Mouse (Mus musculus) stomach, postnatal 0 days (tissue): Measurements from ENCODE around the gene Nipsnap1. TPM values are rescaled to one million over a fixed set of nuclear protein-coding genes. Genes with fewer than 3 reads are reported as not detected.

Experiments used
- ATAC-seq: fragments of 200-750 bp; cut with Nextera tagmentation; 2 replicates; pipeline ENCODE4 v1.8.0; 2017; ENCODE audit not compliant: low FRiP score, low TSS enrichment
- DNase-seq: peaks from one replicate; pipeline ENCODE4 v3.0.0-alpha.2; 2016; ENCODE audit warnings: low spot score
- H3K27ac ChIP-seq: fragments of 300-500 bp; sonication (generic); replicated peaks from 2 replicates; pipeline ENCODE4 v1.5.1; 2014; ENCODE audit warnings: mild to moderate bottlenecking, control low read depth
- H3K27me3 ChIP-seq: fragments of 300-500 bp; sonication (generic); 2 replicates; pipeline ENCODE4 v1.6.1; 2014; ENCODE audit warnings: low read length; ENCODE audit not compliant: control insufficient read depth, insufficient read depth
- H3K36me3 ChIP-seq: fragments of 300-500 bp; sonication (generic); 2 replicates; pipeline ENCODE4 v1.6.1; 2014; ENCODE audit warnings: low read length, mixed read lengths; ENCODE audit not compliant: control insufficient read depth, insufficient read depth
- H3K4me1 ChIP-seq: fragments of 300-500 bp; sonication (generic); replicated peaks from 2 replicates; pipeline ENCODE4 v1.6.1; 2014; ENCODE audit warnings: antibody characterized with exemption; ENCODE audit not compliant: control insufficient read depth, insufficient read depth
- H3K4me2 ChIP-seq: fragments of 300-500 bp; sonication (generic); replicated peaks from 2 replicates; pipeline ENCODE4 v1.6.1; 2014; ENCODE audit warnings: low read depth, mild to moderate bottlenecking, control low read depth, moderate library complexity
- H3K4me3 ChIP-seq: fragments of 300-500 bp; sonication (generic); 2 replicates; pipeline ENCODE4 v1.5.1; 2014; ENCODE audit warnings: low read depth, low read length, control low read depth
- H3K9ac ChIP-seq: fragments of 300-500 bp; sonication (generic); 2 replicates; pipeline ENCODE4 v1.6.1; 2014; ENCODE audit warnings: mild to moderate bottlenecking, low read length, control low read depth, mixed read lengths
- H3K9me3 ChIP-seq: fragments of 300-500 bp; sonication (generic); 2 replicates; pipeline ENCODE4 v1.6.1; 2016; ENCODE audit warnings: low read length; ENCODE audit not compliant: control insufficient read depth
- CTCF ChIP-seq: IDR thresholded peaks from 2 replicates; pipeline ENCODE4 v1.5.1; 2016; ENCODE audit warnings: antibody characterized with exemption, low read depth, mild to moderate bottlenecking, moderate library complexity
- EP300 ChIP-seq: optimal IDR thresholded peaks from 2 replicates; pipeline ENCODE3; 2016; ENCODE audit warnings: antibody characterized with exemption
- WGBS: fragments of 180-500 bp; shearing (Covaris S2); extraction: QIAGEN DNeasy Blood & Tissue Kit; methylation state at CpG from one replicate; pipeline ENCODE4 v1.1.7; 2014; 5-methylcytosine and 5-hydroxymethylcytosine counted together
- polyA plus RNA-seq: library from polyadenylated mRNA; unstranded; fragments of >200 nt; fragmentation: Nextera tagmentation; extraction: Ambion mirVana; gene quantifications from 2 replicates; pipeline ENCODE4 v1.2.1, GENCODE M21; 2015

Nipsnap1 gene
- polyA plus RNA-seq, 1 experiment from 2014 or later = 28.2 TPM

DNA sequence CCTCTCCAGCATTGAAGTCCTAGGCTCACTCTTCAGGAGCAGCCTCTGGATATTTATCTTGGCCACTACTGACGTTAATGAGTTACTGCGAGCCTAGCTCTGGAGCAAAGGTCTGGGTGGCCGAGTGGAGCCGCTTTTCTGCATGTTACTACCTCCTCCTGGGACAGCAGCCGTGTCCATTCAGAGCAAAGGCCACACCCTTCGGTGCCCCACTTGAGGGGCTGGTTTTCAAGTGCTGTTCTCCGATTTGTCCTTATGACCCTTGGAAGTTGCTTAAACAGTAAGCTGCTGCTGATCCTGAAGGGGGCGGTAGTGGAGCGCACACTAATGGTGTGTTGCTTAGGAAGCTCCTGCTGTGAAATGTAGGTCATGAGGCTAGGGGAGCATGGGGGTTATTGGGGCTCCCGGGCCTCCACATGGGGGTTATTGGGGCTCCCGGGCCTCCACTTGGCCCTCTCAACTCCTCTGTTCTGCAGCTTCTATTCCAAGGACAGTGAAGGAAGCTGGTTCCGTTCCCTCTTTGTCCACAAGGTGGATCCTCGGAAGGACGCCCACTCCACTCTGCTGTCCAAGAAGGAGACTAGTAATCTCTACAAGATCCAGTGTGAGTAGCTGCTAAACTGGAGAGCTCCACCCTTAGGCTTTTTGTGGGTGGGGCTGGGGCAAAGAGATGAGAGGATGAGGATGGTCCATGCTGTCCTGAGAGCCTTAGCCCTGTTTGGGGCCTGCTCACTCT lies 9.3 kb downstream of the Nipsnap1 start:
- peak overlapping the region; percentile 5; the same call in 1 of the 2 replicates for H3K27ac ChIP-seq
- ATAC-seq = peak; percentile 93
- H3K4me3 ChIP-seq = no peak overlapping the region

DNA sequence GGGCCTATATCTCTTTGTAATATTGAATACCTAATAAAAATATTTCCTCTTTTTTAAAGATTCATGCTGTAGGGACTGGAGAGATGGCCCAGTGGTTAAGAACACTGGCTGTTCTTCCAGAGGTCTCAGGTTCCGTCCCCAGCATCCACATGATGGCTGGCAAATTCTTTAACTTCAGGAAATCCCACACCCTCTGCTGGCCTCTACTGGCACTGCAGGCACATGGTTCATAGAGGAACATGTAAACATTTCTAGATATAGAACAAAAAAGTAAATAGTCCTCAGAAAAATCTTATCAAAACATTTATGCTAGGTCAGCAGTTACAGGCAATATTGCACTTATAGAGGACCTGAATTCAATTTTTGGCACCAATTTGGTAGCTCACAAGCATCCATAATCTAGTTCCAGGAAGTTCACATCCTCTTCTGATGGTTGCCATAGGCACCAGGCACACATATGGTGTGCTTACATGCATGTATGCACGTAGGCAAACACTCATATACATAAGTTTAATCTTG lies 11.7 kb downstream of the Nipsnap1 start:
- TF ChIP-seq CTCF = peak; percentile 74
- no peak for TF ChIP-seq EP300
- Histone ChIP-seq H3K27ac (no peak overlapping the region), H3K27me3 (no peaks in the 10 kb centered on the region), H3K9ac (no peak overlapping the region), H3K4me1 (no peaks in the 10 kb centered on the region), H3K36me3 (no peaks in the 10 kb centered on the region), H3K4me2 (no peak overlapping the region), H3K9me3 (no peaks in the 10 kb centered on the region), H3K4me3 (no peak overlapping the region)
- DNase-seq (peak; percentile 66), ATAC-seq (no peak)
- WGBS = 66% methylated on average over 2 of the region's 2 CpGs

More for the DNA sequence above, 9.3 kb downstream of the Nipsnap1 start:
- Histone ChIP-seq H3K36me3 (no peaks in the 10 kb centered on the region), H3K4me1 (no peaks in the 10 kb centered on the region), H3K27me3 (no peaks in the 10 kb centered on the region), H3K4me2 (no peak overlapping the region), H3K9ac (no peak overlapping the region), H3K9me3 (no peaks in the 10 kb centered on the region)
- 38% methylated on average over 14 of the region's 14 CpGs for WGBS
- peak; percentile 69 for TF ChIP-seq CTCF
- no peak for TF ChIP-seq EP300
- peak; percentile 90 for DNase-seq

DNA sequence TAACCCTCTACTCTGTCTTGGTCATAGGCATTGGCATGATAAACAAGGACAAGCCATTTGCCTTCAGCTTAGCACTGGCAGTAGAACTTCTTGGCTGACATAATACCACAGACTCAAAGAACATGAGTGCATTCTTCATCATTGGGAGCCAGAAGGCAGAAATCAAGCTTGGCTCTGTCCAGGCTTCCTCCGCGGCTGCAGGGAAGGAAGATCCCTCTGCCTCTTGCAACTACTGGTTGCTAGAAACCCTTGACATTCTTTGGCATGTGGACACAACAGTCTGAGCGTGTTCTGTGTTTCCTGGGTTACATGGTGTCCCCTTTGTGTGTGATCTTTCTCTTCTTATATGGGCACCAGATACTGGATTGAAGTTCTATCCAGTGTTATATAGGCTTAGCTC lies 13.2 kb downstream of the Nipsnap1 start:
- no peak overlapping the region for H3K27ac ChIP-seq
- no peak overlapping the region for H3K4me2 ChIP-seq
- WGBS = 98% methylated on average over 3 of the region's 3 CpGs
- H3K4me3 ChIP-seq = no peak overlapping the region
- no peak overlapping the region for H3K9ac ChIP-seq
- H3K36me3 ChIP-seq = no peaks in the 10 kb centered on the region; the same call in 1 of the 2 replicates
- H3K27me3 ChIP-seq = no peaks in the 10 kb centered on the region
- TF ChIP-seq EP300 (no peak), CTCF (no peak)
- DNase-seq (no peak), ATAC-seq (no peak)
- no peaks in the 10 kb centered on the region for H3K4me1 ChIP-seq
- H3K9me3 ChIP-seq = no peaks in the 10 kb centered on the region

DNA sequence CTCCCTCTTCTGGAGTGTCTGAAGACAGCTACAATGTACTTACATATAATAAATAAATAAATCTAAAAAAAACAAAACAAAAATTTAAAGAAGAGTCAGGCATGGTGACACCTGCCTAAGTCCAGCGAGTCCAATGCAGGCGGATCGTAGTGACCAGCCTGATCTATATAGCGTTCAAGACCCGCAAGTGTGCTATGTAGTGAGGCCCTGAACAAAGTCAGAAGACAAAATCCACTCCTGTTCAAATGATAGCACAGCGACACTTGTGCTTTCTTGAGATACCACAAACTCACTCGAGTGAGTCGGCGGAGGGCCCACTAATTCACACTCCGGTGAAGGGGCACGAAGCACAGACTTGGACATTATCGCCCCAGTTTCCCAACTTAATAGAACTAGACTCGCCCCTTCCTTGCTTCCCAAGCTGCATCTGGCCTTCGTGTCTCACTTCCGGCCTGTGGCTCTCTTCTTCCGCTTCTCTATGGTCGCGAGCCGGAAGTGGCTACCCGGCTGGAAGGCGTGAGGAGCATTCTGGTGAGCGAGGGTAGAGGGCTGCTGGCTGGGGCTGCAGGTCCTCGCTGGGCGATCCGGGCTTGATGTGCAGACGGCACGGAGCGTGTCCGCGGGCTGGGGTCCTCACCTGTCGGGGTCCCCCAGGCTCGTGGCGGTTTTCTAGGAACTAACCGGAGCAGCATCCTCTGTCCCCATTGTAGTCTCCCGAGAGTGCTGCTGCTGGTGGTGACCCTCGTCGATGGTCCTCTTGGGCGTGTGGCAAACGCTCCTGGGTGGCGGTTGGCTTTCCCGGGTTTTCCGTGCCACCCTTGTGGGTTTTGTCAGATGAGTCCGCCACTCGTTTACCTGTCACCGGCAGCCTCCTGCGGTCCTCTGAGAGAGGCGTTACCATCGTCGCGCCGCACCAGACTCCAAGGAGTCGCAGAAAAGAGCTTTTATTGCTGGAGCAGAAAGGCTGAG lies 21.4 kb downstream of the Nipsnap1 start, which contains the start of gene Thoc5:
Thoc5 (plus strand) TSS at position 473 of the 969 bp plus-strand sequence.
- Histone ChIP-seq H3K4me3 (peak within 1 kb of the TSS; percentile 85), H3K36me3 (peaks cover 2% of the 10 kb centered on the region; the same call in 1 of the 2 replicates), H3K27ac (peak within 1 kb of the TSS; percentile 41), H3K4me1 (no peaks in the 10 kb centered on the region), H3K9me3 (no peaks in the 10 kb centered on the region), H3K27me3 (no peaks in the 10 kb centered on the region), H3K4me2 (peak within 1 kb of the TSS; percentile 84), H3K9ac (peak within 1 kb of the TSS; percentile 86)
- WGBS = 2% methylated on average over 52 of the region's 52 CpGs
- peak; percentile 83 for DNase-seq
- TF ChIP-seq CTCF (no peak), EP300 (no peak)
- peak; percentile 92 for ATAC-seq

DNA sequence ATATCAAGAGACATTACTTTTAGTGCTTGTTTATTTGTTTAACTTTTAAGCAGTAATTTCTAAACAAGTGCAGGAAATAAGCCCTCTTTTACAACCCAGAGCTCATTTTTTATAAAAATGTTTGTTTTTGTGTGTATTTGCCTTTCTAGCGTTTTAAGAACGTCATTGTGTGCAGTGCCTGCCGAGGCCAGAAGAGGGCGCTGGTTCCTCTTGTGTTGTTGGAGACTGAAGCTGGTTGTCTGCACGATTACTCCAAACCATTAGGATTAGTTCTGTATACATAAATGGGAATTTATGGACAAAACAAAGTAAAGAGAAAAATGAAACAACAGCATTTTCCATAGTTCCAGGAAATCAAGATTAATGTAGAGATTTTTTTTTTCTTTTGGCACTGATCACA lies 26.7 kb downstream of the Nipsnap1 start:
- 69% methylated on average over 5 of the region's 5 CpGs for WGBS

More for the DNA sequence above, 26.7 kb downstream of the Nipsnap1 start:
- Histone ChIP-seq H3K4me2 (no peak overlapping the region), H3K4me3 (no peak overlapping the region), H3K27ac (no peak overlapping the region), H3K9ac (no peak overlapping the region), H3K9me3 (no peaks in the 10 kb centered on the region), H3K27me3 (no peaks in the 10 kb centered on the region), H3K36me3 (peaks cover 7% of the 10 kb centered on the region), H3K4me1 (no peaks in the 10 kb centered on the region)
- TF ChIP-seq CTCF = peak; percentile 65
- no peak for TF ChIP-seq EP300
- DNase-seq (no peak), ATAC-seq (no peak)
